Mouse (Mus musculus): Measurements from ENCODE around the gene Kif12. TPM values are rescaled to one million over a fixed set of nuclear protein-coding genes. Genes with fewer than 3 reads are reported as not detected.

The Kif12 gene
- polyA plus RNA-seq, 1 experiment from 2014 or later = 7.2 TPM

DNA sequence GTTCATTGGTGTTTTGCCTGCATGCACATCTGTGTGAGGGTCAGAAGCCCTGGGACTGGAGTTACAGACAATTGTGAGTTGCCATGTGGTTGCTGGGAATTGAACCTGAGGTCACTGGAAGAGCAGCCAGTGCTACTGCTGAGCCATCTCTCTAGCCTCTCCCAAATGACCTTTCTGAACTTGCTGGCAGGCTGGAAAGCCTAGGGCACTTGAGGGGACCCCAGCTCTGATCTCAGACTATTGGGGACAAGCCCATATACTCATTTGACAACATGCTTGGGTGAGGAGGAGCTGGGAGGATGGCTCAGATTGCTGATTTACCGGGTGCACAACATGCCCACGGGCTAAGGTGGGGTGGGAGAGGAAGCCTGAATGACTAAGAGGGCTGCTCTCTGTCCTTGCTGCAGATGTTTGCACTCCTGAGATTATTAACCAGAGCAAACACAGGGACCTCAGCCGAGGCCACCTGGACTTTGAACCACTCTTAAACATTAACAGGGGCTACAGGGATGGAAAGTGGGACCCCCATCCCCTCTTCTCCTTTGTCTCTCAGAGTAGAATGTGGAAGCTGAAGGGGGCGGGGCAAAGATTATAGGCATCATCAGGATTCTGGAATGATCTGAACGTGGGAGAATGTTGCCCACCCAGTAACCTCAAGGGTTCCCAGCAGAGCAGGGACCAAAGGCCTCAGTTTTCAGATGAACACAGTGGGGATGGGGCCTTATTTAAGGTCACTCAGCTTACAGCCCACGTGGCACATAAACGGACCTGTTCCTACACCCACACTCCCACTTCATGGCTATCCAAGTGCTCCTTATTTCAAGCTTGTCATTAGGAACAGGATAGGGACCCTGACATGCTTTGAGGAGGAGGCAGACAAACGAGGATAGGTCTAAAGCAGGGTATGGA is 15.0 kb downstream of the Kif12 start:
- peak overlapping the region; percentile 38; the same call in 1 of the 2 replicates for H3K27ac ChIP-seq
- no peaks in the 10 kb centered on the region for H3K36me3 ChIP-seq
- H3K4me1 ChIP-seq = 0 out of 2 replicates have a peak, but pooled peaks cover 5% of the 10 kb centered on the region
- H3K4me3 ChIP-seq = no peak overlapping the region
- H3K9ac ChIP-seq = no peak overlapping the region
- H3K27me3 ChIP-seq (replicated peaks) = no peaks in the 10 kb centered on the region
- peak; percentile 71 for ATAC-seq
- H3K9me3 ChIP-seq (replicated peaks) = no peaks in the 10 kb centered on the region
- H3K4me2 ChIP-seq = no peak overlapping the region
- 41% methylated on average over 8 of the region's 8 CpGs for WGBS (ENCODE audit: insufficient replicate concordance)

DNA sequence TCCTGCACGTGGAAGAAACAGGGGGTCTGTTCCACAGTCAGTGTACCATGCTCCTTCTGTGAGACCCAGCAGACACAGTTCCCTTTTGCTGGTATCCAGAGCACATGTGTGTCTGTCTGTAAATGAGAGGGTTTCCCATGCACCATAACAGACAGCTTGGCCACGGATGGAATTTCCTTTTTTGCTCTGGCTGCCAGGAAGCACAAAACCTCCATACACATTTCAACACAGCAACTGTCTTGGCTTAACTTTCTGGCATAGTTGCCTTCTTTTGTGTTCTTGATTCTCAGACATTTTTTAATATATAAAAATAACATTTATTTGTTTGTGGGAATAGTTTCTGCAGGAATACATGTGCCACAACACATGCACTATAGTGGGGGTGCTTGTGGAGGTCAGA is 16.3 kb downstream of the Kif12 start:
- no peak overlapping the region for H3K4me3 ChIP-seq
- no peak overlapping the region; the same call in 1 of the 2 replicates for H3K27ac ChIP-seq
- ATAC-seq = no peak
- H3K4me1 ChIP-seq = 0 out of 2 replicates have a peak, but pooled peaks cover 5% of the 10 kb centered on the region
- no peak overlapping the region for H3K9ac ChIP-seq
- no peaks in the 10 kb centered on the region for H3K9me3 ChIP-seq (replicated peaks)
- H3K4me2 ChIP-seq = no peak overlapping the region
- peaks cover 5% of the 10 kb centered on the region; the same call in 1 of the 2 replicates for H3K36me3 ChIP-seq
- no peaks in the 10 kb centered on the region for H3K27me3 ChIP-seq (replicated peaks)
- 29% methylated on average over 2 of the region's 2 CpGs for WGBS (ENCODE audit: insufficient replicate concordance)

GRCm38 (mm10) chr4:63154699-63155098 is 17.2 kb downstream of the Kif12 start, which contains the start of gene Ambp:
TSS of gene Ambp (minus strand) at chr4:63154799.
- 36% methylated on average over 5 of the region's 5 CpGs for WGBS (ENCODE audit: insufficient replicate concordance)
- peaks cover 12% of the 10 kb centered on the region for H3K36me3 ChIP-seq
- no peaks in the 10 kb centered on the region for H3K9me3 ChIP-seq (replicated peaks)
- peak within 1 kb of the TSS; percentile 54 for H3K4me2 ChIP-seq
- peak within 1 kb of the TSS; percentile 46 for H3K4me3 ChIP-seq
- H3K9ac ChIP-seq = 0 out of 2 replicates have a peak within 1 kb of the TSS, but pooled peaks have one; percentile 28
- ATAC-seq = no peak
- H3K27me3 ChIP-seq (replicated peaks) = no peaks in the 10 kb centered on the region
- H3K4me1 ChIP-seq = 0 out of 2 replicates have a peak, but pooled peaks cover 5% of the 10 kb centered on the region
- H3K27ac ChIP-seq = peak within 1 kb of the TSS; percentile 56; the same call in 1 of the 2 replicates

DNA sequence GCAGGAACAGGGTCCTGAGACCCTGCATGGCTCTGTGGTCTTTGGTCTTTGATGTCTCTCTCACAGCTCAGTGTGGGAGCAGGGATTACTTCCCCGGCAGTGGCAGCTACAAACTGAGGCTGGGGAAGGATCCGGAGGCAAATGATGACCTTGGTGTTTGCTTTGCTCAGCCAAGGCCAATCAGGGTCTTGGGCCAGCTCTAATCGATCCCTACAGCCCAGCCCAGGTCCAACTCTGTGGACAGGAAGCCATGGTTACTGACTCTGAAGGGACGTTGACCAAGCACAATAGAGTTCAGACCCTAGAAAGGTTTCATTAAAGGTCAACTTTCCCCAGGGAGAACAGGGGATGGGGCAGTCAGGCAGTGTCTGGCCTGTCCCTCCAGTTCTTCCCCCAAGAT is 17.9 kb downstream of the Kif12 start:
- ATAC-seq = peak; percentile 61
- Histone ChIP-seq H3K9ac (0 out of 2 replicates have a peak overlapping the region, but pooled peaks have one; percentile 28), H3K4me1 (0 out of 2 replicates have a peak, but pooled peaks cover 5% of the 10 kb centered on the region), H3K27ac (peak overlapping the region; percentile 56; the same call in 1 of the 2 replicates), H3K36me3 (peaks cover 19% of the 10 kb centered on the region), H3K4me3 (peak overlapping the region; percentile 46), H3K4me2 (0 out of 2 replicates have a peak overlapping the region, but pooled peaks have one; percentile 54), H3K9me3 (replicated peaks) (no peaks in the 10 kb centered on the region), H3K27me3 (replicated peaks) (no peaks in the 10 kb centered on the region)
- 36% methylated on average over 4 of the region's 4 CpGs for WGBS (ENCODE audit: insufficient replicate concordance)

DNA sequence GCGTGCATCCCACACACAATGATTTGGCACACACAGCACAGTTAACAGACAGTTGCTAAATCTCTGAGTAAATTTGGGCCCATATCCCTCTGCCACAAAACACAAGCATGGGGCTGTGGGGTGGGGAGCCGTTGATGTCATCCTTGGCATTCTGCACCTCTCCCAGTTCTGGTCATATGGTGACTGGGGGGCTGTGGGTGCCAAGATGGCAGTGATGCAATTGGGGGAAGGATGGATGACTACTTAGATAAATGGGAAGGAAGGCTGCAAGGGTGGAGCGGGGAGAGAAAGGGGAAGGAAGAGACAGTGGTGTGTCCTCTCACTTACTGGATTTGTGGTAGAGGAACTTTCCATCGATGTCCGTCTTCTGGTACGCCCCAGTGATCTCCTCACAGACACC is 20.8 kb downstream of the Kif12 start:
- Histone ChIP-seq H3K27ac (no peak overlapping the region), H3K9me3 (replicated peaks) (peaks cover 5% of the 10 kb centered on the region), H3K4me1 (0 out of 2 replicates have a peak, but pooled peaks cover 5% of the 10 kb centered on the region), H3K27me3 (replicated peaks) (no peaks in the 10 kb centered on the region), H3K9ac (no peak overlapping the region), H3K4me3 (no peak overlapping the region), H3K4me2 (peak overlapping the region; percentile 54), H3K36me3 (peaks cover 38% of the 10 kb centered on the region)
- 47% methylated on average over 6 of the region's 6 CpGs for WGBS (ENCODE audit: insufficient replicate concordance)
- no peak for ATAC-seq

GRCm38 (mm10) chr4:63147268-63147667 is 24.7 kb downstream of the Kif12 start:
- no peak for ATAC-seq
- H3K9ac ChIP-seq = no peak overlapping the region
- H3K27me3 ChIP-seq (replicated peaks) = no peaks in the 10 kb centered on the region
- H3K9me3 ChIP-seq (replicated peaks) = peaks cover 5% of the 10 kb centered on the region
- H3K4me1 ChIP-seq = no peaks in the 10 kb centered on the region
- 80% methylated on average over 6 of the region's 6 CpGs for WGBS (ENCODE audit: insufficient replicate concordance)
- peaks cover 42% of the 10 kb centered on the region for H3K36me3 ChIP-seq
- H3K27ac ChIP-seq = no peak overlapping the region
- no peak overlapping the region for H3K4me2 ChIP-seq
- no peak overlapping the region for H3K4me3 ChIP-seq

GRCm38 (mm10) chr4:63129891-63130624 is 41.9 kb downstream of the Kif12 start:
- Histone ChIP-seq H3K36me3 (peaks cover 16% of the 10 kb centered on the region), H3K9ac (no peak overlapping the region), H3K27ac (no peak overlapping the region), H3K9me3 (replicated peaks) (no peaks in the 10 kb centered on the region), H3K27me3 (replicated peaks) (no peaks in the 10 kb centered on the region), H3K4me2 (no peak overlapping the region), H3K4me3 (no peak overlapping the region), H3K4me1 (no peaks in the 10 kb centered on the region)
- WGBS (ENCODE audit: insufficient replicate concordance) = 64% methylated on average over 5 of the region's 5 CpGs
- 0 out of 2 replicates have a peak, but pooled peaks have one; percentile 15 for ATAC-seq

DNA sequence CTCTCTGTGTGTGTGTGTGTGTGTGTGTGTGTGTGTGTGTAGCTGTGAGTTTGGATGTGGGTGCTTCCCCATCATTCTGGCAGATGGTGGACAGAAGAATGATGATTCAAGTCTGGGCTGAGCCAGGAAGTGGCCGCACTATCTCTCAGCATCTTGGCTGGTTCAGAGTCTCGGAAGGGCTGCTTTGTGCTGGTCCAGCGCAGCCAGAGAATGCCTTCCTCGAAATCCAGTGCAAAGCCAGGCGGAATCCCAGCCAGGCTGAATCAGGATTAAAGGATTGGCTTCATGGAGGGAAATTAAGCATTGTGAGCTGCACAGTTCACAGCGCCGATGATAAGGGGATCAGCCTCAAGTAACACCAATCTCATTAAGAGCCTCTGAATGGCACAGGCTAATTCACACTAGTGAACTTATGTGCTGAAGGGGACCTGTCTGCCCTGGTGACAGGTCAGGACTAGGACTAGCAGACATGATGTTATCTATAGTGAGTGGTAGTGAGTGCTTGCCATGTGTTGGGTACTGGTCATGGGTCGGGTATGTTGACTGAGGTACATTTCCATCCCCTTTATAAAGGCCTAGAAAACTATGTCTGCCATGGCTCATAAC is 47.0 kb downstream of the Kif12 start:
- Histone ChIP-seq H3K4me2 (no peak overlapping the region), H3K36me3 (peaks cover 13% of the 10 kb centered on the region), H3K9ac (no peak overlapping the region), H3K27ac (no peak overlapping the region), H3K4me1 (no peaks in the 10 kb centered on the region), H3K9me3 (replicated peaks) (no peaks in the 10 kb centered on the region), H3K27me3 (replicated peaks) (no peaks in the 10 kb centered on the region), H3K4me3 (no peak overlapping the region)
- ATAC-seq = no peak
- WGBS (ENCODE audit: insufficient replicate concordance) = 54% methylated on average over 8 of the region's 8 CpGs

DNA sequence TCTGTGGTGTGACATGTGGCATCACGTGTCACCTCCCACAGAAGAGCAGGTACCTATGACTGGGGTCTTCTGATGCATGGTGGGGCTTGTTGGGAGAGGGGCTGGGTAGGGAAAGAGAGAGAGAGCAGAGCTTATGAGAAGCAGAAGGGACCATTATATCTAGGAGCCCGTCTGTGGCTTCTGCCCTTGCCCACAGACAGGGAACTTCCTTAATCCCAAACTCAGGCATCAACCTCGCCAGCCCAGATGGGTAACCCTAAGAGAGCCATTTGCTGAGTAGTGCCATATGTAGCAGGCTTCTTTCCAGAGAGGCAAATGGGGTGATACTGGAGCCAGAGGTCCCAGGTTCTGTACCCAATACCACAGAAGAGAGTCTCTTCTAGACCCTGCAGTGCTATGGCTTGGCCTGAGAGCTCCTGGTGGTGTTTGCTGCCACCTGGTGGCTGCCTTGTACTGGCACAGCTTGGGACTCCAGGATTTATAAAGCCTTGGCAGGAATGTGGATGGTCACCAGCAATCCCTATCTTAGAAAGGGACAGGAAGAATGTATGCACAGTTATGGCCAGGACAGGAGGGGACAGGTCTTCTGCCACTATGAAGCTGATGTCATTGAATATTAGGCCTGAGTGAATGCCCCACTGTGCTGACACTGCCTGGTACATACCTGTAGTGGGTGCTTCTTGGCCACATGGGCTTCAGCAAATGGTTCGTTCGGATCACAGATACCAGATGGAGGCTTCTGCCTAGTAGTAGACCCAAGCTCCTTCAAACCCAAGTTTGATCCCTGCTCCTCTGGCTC is 53.1 kb downstream of the Kif12 start:
- 55% methylated on average over 5 of the region's 5 CpGs for WGBS (ENCODE audit: insufficient replicate concordance)
- Histone ChIP-seq H3K9ac (no peak overlapping the region), H3K4me1 (no peaks in the 10 kb centered on the region), H3K4me2 (no peak overlapping the region), H3K27me3 (replicated peaks) (no peaks in the 10 kb centered on the region), H3K9me3 (replicated peaks) (no peaks in the 10 kb centered on the region), H3K4me3 (no peak overlapping the region), H3K27ac (no peak overlapping the region), H3K36me3 (peaks cover 13% of the 10 kb centered on the region)
- ATAC-seq = 0 out of 2 replicates have a peak, but pooled peaks have one; percentile 18
